Mouse (Mus musculus): ENCODE data around the gene Ccdc85b.

Gene Ccdc85b

DNA sequence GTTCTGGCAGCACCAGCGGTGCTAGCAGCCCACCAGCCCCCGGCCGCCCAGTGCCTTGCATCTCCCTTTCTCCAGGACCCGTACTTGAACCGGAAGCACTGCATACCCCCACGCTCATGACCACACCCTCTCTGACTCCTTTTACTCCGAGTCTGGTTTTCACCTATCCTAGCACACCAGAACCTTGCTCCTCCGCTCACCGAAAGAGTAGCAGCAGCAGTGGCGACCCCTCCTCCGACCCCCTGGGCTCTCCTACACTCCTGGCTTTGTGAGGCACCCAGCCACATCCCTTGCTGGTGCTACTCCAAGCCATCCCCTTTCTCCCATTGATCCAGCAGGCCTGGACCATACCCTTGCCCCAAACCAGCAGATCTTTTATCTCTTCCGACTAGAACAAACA lies 2.7 kb downstream of the Ccdc85b start:
- DNase-seq = no peak

DNA sequence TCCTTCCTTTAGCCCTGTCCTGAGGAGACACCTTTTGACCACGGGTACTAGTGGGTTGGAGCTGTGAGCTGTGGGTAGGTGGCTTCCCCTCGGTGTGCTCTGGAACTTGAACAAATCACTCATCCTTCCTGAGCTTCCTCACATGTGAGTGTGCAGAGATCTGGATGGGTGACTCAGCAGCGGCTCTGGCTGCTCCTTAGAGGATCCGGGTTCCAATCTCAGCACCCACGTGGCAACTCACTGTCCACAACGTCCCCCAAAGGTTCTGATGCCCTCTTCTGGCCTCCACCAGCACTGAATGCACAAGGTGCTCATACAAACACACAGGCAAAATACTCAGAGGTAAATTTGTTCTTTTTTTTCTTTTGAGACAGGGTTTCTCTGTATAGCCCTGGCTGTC lies 5.9 kb downstream of the Ccdc85b start:
- no peak for DNase-seq

DNA sequence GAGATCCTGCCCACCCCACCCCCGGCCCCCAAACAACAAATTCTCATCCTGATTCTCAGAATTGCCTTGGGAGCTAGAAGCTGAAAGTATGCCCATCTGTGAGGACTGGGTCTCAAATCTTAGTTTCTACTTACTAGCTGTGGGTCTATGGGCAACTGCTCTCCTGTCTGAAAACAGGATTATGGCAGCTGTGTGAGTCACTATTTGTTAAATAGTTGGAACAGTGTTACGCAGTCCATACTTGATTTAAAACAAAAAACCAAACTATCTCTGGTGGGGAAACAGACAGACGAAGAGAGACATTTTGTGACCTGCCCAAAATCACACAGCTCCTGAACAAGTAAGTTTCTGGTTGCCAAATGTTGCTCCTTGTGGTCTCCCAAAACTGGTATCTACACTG lies 8.0 kb downstream of the Ccdc85b start:
- DNase-seq = no peak

DNA sequence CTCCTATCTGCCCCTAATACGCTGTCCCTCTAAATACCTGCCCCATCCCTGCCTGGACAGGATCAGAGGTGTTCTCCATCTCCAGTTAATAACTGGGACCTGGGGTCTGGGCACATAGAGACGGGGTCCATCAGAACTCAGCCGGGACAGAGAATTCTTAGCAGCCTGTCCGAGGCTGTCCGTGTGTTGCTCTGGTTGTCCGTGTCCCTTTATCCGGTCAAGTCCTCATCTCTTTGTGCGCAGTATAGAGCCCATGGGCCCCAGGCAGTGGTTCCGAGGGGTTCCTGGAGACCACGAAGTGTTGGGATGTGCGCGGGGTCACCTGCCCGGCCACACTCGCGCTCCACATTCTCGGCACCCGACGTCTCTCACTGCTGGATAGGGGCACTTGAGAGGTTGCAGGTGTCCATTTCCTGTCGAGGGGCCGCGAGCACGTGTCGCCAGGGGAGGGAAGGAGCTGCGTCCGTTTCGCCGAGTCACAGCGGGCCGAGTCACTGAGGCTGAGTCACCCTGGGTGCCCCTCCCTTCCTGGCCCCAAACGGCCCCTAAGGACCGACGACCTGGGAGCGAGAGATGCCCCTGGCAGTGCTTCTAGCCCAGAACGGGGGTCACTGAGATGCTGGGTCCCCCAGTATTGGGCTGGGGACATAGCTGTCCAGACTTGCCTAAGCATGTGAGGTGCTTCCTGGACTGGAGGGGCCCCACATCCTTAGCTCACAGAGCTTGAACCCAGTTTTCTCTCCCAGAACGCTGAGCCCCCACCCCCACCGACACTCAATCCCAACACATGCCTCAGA lies 9.1 kb downstream of the Ccdc85b start:
- DNase-seq = no peak

DNA sequence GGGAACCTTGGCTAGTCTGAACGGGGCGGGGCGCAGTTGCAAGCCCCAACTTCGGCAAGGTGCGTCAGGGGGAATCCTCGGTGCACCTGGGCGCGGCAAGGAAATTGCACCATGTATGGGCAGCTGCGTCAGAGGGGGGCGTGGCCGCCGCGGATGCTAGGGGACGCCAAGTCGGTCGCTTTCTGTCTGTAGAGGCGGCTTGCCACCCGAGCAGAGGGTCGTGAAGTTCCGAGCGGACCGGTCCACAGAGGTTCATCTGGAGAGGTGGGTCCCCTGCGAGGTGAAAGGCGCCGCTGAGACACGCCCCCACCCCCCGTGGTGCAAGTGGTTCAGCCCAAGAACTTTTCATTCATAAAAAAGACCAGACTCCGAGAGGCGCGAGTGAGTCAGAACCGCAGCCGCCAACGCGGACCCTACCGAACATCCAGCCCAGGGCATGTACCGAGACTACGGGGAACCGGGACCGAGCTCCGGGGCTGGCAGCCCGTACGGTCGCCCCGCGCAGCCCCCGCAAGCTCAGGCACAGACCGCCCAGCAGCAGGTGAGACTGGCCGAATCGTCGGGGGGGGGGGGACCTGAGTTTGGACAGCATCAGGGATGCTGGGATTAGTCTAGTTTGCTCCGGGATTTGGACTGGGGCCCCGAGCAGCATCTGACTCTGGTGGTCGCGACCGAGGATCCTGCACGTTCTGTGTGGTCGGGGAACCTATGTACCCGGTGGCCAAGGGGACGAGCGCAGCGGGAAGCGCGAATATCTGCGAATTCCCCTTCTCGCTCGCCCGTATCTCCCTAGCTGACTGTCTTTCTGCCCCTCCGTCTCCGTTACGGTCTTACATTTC lies 10.0 kb downstream of the Ccdc85b start, which contains the start of gene Fosl1:
Gene Fosl1, plus strand, starts transcription at position 33 of the 839 bp plus-strand sequence.
- peak; percentile 66 to 72 for DNase-seq

DNA sequence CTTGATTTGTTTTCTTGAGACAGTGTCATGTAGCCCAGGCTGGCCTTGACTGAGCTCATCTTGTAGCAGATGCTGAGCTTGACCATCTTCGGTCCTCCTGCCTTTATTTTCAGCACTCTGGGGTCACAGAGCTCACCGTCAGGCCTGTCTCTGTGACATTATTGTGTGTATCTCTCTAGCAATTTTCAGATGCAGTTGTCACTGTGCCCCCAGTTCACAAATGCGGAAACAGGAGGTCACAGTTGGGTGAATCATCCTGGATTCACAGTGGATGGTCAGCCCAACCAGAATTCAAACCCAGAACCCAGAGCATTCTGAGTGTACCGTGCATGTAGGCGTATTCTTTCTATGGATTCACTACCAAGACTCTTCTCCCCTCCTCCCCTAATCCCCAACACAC lies 11.9 kb downstream of the Ccdc85b start:
- DNase-seq = no peak

DNA sequence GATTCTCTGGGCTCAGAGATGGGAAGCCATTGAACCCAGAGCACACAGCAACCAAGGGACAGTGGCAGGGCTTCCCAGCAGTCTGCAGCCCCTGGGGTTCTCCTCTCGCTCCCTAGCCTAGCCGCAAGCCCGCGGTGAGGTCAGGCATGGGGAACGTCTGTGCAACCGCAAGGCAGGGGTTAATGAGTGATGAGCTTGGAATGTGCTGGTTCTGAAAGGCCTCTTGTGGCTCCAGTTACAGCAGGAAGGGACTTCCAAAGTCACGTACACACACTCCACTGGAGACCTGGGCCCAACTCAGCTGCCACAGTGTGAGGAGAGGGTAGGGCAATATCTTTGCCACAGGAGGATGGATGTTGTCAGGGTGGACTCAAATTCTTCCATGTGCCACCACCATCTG lies 12.7 kb downstream of the Ccdc85b start:
- no peak for DNase-seq

DNA sequence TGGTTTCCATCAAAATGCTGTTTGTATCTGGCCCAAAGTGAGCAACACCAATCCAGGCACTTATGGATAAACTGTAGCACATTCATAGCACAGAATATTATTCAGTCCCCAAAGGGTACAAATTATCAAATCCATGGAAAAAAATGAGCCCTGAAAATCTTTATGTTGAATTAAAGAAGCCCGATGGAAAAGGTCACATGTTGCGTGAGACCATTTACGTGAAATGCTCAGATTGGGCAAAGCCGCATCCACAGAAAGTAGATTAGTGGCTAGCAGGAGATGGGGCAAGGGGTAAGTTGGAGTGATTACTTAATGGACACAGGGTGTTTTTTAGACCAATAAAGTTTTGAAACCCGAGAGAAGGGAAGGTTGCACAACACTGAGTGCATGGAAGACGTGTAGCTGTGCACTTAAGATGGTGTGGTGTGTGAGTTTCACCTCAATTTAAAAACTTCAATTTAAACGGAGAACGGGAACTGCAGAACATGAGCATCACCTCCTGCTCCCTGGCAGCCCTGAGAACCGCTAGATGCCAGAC lies 13.3 kb downstream of the Ccdc85b start:
- DNase-seq = no peak

DNA sequence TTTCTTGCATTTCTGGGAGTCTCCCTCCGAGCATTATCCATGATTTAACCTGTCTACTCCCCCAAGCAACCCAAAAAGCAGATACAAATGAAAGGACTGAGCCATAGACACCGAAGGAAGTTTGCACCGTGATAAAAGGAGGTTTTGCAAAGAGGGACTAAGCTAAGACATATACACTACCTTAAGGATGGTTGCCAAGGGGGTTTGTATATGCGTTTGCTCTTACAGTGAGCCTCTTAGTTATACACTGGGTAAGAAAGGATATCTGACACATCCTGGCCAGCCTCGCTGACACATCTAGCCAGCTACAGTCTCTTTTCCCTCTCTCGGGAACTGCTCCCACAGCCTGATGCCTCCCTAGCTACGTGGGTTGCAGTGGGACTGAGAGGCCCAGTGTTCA lies 23.7 kb downstream of the Ccdc85b start:
- no peak for DNase-seq

DNA sequence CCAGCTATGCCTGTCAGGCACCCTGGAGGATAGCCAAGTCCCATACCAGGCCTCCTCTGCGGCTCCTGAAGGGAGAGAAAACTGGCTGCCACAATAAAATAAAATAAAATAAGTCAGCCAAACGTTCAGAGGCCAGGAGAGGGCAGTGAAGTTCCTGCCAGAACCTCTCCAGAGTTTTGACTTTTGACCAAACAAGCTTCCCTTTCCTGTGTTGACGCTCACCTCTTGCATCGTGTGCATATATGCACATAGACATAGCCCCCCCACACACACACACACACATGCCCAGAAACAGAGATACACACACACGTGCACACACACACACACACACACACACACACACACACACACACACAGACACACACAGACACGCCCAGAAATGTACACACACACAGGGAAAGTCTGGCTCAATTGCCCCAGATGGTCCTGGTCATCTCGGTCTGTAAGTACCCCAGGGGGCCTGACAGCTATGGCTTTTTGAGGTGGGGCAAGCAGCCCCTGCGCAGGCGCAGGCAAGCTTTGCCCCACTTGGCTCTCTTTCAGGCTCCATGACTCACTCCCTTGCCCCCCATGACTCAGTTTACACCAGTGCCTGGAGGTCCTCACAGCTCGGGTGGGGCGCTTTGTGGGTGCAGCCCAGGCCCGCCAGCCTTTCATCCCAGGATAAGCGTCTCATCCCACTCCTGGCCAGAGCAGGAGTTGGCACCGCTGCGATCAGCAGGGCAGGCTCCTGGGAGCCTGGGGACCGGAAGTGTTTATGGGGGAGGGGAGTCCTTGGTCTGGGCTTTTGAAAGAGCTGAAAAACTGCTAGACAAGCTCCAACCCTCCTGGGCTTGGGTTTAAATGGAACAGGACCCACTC lies 24.5 kb downstream of the Ccdc85b start:
- DNase-seq = peak; percentile 47 to 67

DNA sequence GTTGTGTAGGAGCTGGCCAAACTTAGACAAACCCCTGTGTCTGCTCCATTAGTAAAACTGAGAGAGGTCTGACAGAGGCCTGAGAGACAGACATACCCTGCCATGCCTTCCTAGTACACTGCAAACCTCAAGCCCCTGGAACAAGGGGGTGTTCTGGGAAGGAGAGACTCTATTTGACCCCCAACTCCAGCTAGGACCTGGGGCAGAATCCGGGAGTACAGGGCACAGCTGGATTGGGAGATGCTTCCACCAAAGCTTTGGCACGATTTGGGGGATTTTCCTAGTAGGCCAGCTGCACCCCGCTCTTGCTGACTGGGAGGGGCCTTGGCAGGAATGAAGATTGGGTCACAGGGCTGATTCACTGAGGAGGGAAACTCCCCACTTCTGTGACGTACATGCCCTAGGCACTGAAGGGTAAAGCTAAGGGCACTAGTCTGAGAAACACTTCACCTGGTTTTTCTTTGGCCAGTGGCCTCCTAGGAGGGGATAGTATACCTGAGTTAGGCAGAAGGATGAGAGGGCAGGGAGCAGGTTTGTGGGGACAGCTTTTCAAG lies 25.7 kb downstream of the Ccdc85b start:
- no peak for DNase-seq

DNA sequence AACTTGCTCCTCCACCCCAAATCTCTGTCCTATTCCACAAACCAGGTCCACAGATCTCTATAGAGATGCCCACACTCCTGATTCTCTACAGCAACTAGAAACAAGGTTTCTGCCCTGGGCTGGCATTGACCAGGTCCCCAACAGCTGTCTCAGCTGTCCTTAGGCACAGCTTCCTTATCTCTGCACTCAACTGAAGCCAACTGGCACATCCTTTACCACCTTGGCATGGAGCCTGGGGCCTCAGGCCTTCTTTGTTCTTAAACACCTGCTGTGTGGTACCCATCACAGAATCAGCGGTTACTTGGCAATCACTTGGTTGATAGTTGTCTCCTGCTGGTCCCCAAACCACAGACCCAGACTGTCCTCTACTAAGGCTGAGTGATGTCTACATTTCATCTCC lies 27.3 kb downstream of the Ccdc85b start:
- no peak for DNase-seq

DNA sequence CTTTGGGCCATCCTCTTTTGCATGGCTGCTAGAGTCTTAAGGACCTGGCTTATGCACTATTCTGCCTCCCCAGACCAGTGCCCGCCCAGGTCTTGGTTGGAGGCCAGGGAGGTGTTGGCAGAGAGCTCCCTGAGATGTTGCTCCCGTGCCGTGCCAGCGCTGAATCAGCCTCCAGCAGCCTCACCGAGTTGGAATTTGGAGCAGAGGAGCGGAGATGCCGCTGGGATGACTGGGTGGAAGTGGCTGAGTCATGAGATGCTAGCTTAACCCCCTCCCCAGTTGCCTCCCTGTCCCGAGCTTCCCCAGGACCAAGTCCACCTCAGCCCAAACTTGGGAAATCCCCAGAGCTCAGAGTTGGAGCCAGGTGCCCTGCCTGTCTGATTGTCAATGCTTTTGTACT lies 27.9 kb downstream of the Ccdc85b start:
- no peak for DNase-seq

DNA sequence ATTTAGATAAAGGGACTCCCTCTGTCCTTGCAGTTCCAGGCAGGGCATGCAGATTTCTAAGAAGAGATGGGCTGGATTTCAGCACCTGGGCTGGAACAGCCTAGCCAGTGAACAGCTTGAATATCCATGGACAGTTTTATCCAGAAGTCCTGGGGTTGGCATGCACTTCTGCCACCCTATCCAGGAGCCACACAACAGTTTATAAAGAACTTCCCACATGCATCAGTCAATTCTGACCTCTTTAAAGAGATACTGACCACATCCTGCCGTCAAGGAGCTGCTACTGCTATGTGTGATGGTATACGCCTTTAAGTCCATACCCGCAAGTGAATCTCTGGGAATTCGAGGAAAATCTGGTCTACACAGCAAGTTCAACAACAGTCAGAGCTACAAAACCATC lies 28.5 kb downstream of the Ccdc85b start:
- DNase-seq = no peak

DNA sequence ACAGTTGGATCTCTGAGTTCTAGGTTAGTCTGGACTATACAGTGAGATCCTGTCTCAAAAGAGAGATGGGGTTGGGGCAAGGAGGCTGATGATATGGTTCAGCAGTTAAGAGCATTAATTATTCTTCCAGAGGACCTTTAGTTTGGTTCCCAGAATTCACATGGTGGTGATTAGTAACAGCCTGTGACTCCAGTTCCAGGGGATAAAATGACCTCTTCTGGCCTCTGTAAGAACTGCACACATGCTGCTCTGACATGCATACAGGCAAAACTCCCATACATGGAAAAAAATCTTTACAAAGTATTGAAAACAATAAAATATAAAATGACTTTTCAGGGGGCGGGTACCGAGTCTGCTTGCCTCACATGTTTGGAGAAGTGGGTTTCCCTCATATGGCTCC lies 29.6 kb downstream of the Ccdc85b start:
- no peak for DNase-seq

DNA sequence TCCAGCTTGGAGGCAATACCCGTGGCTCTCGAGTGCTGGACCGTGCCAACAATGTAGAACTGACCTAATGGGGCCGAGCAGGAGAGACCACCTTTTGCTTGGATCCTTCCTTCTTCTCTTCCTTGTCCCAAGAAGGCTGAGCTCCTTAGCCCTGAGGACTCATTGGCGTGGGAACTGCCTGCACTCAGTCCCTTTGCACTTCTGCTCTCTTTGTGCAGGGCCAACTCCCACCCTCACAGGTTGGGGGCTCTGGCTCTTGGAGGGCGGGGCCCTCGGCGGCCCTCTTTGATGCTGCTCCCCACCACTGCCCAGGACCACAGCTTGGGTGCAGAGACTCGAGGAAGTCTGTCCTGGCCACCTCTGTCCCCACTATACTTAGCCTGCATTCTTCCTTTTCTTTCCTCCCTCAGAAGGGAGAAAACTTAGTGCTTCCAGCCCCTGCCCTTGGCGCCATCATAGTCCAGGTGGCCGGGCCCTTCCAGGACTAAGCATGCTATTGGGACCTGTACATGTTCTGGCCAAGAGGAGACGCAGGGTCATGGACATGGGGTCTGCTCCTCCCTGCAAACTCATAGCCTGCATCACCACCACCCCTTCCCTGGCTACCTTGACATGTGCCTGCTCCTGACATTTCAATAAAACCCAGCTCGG lies 30.9 kb downstream of the Ccdc85b start:
- DNase-seq = no peak

DNA sequence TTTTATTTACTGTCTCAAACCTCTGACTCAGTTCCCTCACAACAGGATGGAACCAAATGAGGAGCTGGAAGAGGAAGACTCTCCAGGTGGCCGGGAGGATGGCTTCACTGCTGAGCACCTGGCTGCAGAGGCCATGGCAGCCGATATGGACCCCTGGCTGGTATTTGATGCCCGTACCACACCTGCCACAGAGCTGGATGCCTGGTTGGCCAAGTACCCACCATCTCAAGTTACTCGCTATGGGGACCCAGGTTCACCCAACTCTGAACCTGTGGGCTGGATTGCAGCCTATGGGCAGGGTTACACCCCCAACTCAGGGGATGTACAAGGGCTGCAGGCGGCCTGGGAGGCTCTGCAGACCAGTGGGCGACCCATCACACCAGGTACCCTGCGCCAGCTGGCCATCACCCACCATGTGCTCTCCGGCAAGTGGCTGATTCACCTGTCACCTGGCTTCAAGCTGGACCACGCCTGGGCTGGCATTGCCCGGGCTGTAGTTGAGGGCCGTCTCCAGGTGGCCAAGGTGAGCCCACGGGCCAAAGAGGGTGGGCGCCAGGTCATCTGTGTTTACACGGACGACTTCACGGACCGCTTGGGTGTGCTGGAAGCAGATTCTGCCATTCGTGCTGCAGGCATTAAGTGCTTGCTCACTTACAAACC lies 31.7 kb downstream of the Ccdc85b start:
- DNase-seq = no peak

DNA sequence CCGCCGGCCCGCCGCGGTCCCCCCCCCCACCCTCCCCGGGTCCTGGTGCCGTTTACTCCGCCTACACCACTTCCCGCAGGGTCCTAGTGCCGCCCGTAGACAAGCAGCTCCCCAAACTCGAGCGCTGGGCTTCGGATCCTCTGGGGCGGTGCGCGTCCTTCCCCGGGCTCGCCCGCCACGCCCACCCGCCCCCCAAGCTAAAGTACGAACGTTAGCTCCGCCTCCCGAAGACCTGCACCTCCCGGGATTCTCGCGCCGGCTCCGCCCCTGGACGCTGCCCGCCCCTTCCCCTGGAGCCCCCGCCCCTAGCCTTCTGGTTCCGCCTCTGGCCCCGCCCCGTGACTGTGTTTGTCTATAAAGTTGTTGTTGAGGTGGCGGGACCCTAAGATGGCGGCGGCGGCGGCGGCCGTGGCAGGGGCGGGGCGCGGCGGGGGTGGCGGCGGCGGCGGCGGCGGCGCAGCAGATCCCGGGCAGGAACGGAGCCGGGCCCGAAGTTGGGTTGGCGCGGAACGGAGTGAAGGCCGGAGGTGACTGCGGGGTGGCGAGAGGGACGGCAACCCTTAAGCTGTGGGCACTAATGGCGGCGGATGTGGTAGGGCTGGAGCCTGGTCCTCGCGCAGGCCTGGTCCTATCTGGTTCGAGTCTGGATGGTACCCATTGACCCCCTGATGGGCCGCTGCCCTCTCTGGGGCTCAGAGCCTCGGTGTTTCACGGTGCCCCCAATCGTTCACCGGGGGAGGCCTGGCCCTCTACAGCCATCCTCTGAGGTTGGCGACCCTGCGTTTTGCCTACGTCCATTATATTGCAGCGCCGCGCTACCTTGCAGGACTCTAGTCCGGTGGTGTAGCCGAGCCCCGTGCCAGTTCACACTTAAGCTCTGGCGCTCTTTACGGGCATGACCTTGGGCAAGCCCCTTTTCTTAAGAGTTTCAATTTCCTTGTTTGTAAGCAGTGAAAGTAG lies 32.6 kb downstream of the Ccdc85b start, which contains the start of the genes Drap1 and AI837181:
Gene Drap1, minus strand, starts transcription at position 198 of the 960 bp plus-strand sequence.
Gene AI837181, plus strand, starts transcription at position 363 of the 960 bp plus-strand sequence.
- DNase-seq = peak; percentile 86 to 90

DNA sequence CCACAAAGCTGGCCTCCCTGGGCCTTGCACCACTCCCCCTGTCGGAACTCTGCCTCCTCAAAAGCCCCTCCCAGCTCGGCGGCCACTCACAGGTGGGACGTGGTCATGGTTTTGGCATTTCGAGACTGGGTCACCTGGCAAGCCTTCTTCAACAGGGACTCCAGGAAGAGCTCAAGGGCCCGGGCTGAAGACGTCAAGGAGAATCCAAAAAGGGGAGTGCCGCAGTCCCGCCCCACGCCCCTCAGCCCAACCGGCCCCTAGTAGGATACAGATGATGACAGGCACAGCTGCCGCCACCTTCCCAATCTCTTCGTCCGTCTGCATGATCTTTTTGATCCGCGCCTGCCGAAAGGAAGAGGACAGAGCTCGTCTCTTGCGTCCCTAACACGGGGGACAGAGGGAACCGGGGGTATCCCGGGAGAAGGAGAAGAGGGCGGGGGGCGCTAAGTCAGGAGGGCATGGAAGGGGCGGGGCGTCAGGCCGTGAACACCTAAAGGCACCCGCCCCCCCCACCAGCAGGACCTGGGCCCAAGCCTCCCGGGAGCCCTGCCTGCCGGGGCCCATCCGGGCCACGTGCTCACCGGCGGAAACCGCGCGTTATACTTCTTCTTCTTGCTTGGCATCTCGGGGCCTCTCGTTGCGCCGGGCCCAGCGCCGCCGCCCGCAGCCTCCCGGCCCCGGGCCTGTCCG lies 33.5 kb downstream of the Ccdc85b start:
- peak; percentile 72 to 77 for DNase-seq
